Mouse (Mus musculus) hindbrain, postnatal 0 days (tissue): Measurements from ENCODE around the gene Gprin3. TPM values are rescaled to one million over a fixed set of nuclear protein-coding genes. Genes with fewer than 3 reads are reported as not detected.

Experiments
- ATAC-seq: fragments of 200-750 bp; cut with Nextera tagmentation; 2 replicates; pipeline ENCODE4 v1.8.0; 2017; ENCODE audit warnings: mild to moderate bottlenecking, moderate TSS enrichment, moderate library complexity
- DNase-seq: peaks from one replicate; pipeline ENCODE4 v3.0.0-alpha.2; 2015; ENCODE audit warnings: low spot score
- H3K27ac ChIP-seq: fragments of 300-500 bp; sonication (generic); 2 replicates; pipeline ENCODE4 v1.5.1; 2014; ENCODE audit warnings: mild to moderate bottlenecking
- H3K27me3 ChIP-seq: fragments of 300-500 bp; sonication (generic); 2 replicates; pipeline ENCODE4 v1.6.1; 2014; ENCODE audit warnings: low read length, mixed read lengths; ENCODE audit not compliant: insufficient read depth
- H3K36me3 ChIP-seq: fragments of 300-500 bp; sonication (generic); 2 replicates; pipeline ENCODE4 v1.6.1; 2014; ENCODE audit warnings: low read length, mixed read lengths; ENCODE audit not compliant: insufficient read depth
- H3K4me1 ChIP-seq: fragments of 300-500 bp; sonication (generic); 2 replicates; pipeline ENCODE4 v1.6.1; 2014; ENCODE audit warnings: antibody characterized with exemption, low read length, mixed read lengths; ENCODE audit not compliant: insufficient read depth
- H3K4me2 ChIP-seq: fragments of 300-500 bp; sonication (generic); 2 replicates; pipeline ENCODE4 v1.6.1; 2014; ENCODE audit warnings: low read depth, mild to moderate bottlenecking, low read length, moderate library complexity, mixed read lengths
- H3K4me3 ChIP-seq: fragments of 300-500 bp; sonication (generic); 2 replicates; pipeline ENCODE4 v1.5.1; 2014; ENCODE audit warnings: low read length
- H3K9ac ChIP-seq: fragments of 300-500 bp; sonication (generic); replicated peaks from 2 replicates; pipeline ENCODE4 v1.6.1; 2014; ENCODE audit warnings: mild to moderate bottlenecking, low read length, moderate library complexity, mixed read lengths
- H3K9me3 ChIP-seq: fragments of 300-500 bp; sonication (generic); 2 replicates; pipeline ENCODE4 v1.6.1; 2016; ENCODE audit warnings: low read length, mixed read lengths
- CTCF ChIP-seq: IDR thresholded peaks from 2 replicates; pipeline ENCODE4 v1.5.1; 2016; ENCODE audit warnings: antibody characterized with exemption, control low read depth, low read depth
- WGBS: fragments of 180-500 bp; shearing (Covaris S2); extraction: QIAGEN DNeasy Blood & Tissue Kit; methylation state at CpG from one replicate; pipeline ENCODE4 v1.1.7; 2014; 5-methylcytosine and 5-hydroxymethylcytosine counted together
- polyA plus RNA-seq: library from polyadenylated mRNA; unstranded; fragments of >200 nt; fragmentation: Nextera tagmentation; extraction: Ambion mirVana; gene quantifications from 2 replicates; pipeline ENCODE4 v1.2.1, GENCODE M21; 2015
- total RNA-seq: library from RNA; depleted of rRNA; stranded (reverse); fragments of >200 nt; gene quantifications from 2 replicates; pipeline ENCODE4 v1.2.3, GENCODE M21; 2014

Gene Gprin3
- total and polyA plus RNA-seq, 2 experiments from 2014 or later, result 13.7 to 24.7 TPM

DNA sequence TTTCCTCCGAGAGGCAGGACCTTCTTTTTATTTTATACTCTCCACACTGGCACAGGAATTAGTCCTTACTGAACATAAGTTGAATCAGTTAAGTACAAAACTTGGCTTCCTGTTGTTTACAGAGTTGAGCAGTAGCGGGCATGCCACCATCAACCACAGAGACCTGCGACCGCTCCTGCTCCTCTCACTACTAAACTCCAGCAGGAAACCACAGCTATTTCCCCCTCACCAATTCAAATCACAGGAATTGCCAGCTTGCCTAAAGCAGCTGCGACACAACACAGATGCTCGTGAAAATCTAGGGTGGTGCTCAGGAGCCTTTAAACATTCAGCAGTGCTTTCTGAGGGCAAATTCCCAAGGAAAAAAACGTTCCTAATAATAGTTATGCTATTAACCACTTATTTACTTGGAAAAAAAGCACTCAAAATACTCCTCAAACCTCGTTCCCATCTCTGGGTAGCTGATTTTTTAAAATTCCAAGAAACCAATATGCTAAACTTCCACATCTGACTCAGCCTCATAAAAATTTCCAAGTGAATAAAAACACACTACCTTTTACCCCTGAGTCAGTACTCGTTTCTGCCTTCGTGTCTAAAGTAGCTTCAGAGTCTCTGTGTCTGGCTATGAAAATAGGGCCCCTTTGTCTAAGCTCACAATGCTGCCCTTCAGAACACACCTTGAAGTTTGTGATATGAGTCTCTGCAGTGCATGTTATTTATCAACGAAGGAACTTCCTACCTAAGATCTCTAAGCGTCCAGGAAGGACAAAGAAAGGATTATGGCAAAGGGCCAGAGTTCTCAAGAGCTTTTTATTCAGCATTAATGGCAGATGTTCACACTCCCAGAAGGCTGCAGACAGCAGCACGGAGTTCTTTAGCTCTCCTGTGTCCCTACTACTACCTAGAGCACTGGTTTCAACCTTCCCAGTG, 13.4 kb downstream of the Gprin3 start:
- no peak overlapping the region for H3K4me2 ChIP-seq
- H3K27me3 ChIP-seq, result no peaks in the 10 kb centered on the region
- H3K4me1 ChIP-seq, result peaks cover 3% of the 10 kb centered on the region; the same call in 1 of the 2 replicates
- H3K27ac ChIP-seq, result no peak overlapping the region
- TF ChIP-seq CTCF, result no peak
- no peak for ATAC-seq
- DNase-seq, result peak; percentile 33
- no peak overlapping the region for H3K9ac ChIP-seq
- H3K4me3 ChIP-seq, result no peak overlapping the region
- no peaks in the 10 kb centered on the region for H3K36me3 ChIP-seq
- WGBS, result 38% methylated on average over 13 of the region's 13 CpGs
- no peaks in the 10 kb centered on the region for H3K9me3 ChIP-seq

DNA sequence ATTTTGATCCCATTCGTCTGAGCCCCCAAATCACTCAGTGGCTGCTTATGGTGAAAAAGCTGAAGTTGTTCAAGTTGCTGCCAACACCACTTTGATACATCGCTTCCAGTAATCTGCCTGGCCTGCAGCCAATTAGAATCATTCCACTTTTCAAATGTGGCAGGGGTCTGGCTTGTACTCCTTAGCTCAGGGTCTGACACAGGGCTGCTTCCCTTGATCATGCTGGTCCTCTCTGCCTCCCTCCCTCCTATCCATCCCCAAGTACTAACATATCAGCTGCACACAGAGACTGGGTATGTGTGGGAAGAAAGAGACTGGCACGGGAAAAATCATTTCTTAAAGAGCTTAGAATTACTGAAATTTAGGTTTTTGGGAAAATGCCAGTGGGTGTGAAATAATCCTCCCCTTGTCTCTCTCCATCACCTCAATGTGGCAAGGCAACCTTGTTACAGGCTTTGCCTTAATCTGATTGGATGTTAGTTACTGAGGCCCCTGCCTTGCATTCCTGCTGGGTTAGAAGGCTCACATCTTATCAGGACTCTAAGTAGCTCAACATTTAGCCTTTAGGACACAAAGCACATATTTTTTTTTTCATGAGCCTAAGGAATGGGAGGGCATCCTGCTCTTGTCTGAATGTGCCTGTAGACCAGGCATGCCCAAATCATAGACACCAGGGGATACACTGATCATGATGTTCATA, 16.9 kb downstream of the Gprin3 start:
- TF ChIP-seq CTCF, result no peak
- no peak overlapping the region for H3K4me2 ChIP-seq
- WGBS, result 38% methylated on average over 3 of the region's 3 CpGs
- H3K36me3 ChIP-seq, result no peaks in the 10 kb centered on the region
- no peak overlapping the region for H3K4me3 ChIP-seq
- H3K27me3 ChIP-seq, result no peaks in the 10 kb centered on the region
- no peaks in the 10 kb centered on the region for H3K9me3 ChIP-seq
- ATAC-seq, result peak; percentile 68; the same call in 1 of the 2 replicates
- no peak overlapping the region for H3K9ac ChIP-seq
- peaks cover 3% of the 10 kb centered on the region; the same call in 1 of the 2 replicates for H3K4me1 ChIP-seq
- peak; percentile 35 for DNase-seq
- H3K27ac ChIP-seq, result no peak overlapping the region

DNA sequence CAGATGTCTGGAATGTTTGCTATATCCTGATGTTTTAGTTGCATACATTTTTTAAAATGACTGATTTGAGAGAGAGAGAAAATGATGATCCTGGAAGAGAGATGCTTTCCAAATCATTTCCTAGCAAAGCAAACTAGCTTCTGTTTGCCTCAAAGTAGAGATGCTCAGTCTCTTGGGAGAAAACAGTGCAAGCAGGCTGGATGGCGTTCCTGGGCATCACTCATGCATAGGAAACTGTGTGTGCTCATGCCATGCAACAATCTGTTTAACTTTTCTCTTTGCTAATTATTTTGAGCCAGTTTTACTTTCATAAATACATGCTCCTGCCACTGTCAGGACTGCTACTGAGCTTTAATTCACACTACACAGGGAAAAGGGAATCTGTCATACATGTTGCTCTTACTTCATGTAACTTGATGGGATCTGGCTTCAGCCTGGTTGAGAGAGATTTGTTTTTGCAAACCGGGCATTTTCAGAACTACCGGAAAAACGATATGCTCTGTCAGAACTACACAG, 18.6 kb downstream of the Gprin3 start:
- no peak for ATAC-seq
- no peak overlapping the region for H3K9ac ChIP-seq
- TF ChIP-seq CTCF, result no peak
- 70% methylated on average over 4 of the region's 4 CpGs for WGBS
- no peak for DNase-seq
- no peak overlapping the region for H3K4me2 ChIP-seq
- H3K9me3 ChIP-seq, result no peaks in the 10 kb centered on the region
- peaks cover 3% of the 10 kb centered on the region; the same call in 1 of the 2 replicates for H3K4me1 ChIP-seq
- no peaks in the 10 kb centered on the region for H3K36me3 ChIP-seq
- H3K27me3 ChIP-seq, result no peaks in the 10 kb centered on the region
- H3K27ac ChIP-seq, result no peak overlapping the region
- H3K4me3 ChIP-seq, result no peak overlapping the region

DNA sequence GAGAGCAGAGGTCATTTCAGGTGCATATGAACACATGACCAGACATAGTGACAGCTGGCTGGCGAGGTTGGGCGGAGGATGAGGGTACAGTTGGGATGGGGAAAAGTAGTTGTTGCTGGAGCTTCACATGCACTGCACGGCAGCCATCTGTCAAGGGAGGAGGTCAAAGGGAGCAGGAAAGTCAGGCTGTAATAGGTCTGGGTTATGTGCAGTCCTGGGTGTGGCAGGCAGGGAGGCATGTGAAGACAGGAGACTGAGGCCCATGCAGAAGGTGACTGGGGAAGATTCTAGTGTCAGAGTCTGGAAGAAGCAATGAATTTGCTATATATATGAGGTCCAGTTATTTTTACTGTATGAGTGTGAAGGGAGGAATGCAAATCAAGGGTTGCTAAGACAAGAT, 35.9 kb downstream of the Gprin3 start:
- 83% methylated on average over 3 of the region's 3 CpGs for WGBS
- Histone ChIP-seq H3K4me2 (no peak overlapping the region), H3K4me3 (no peak overlapping the region), H3K27me3 (no peaks in the 10 kb centered on the region), H3K9ac (no peak overlapping the region), H3K4me1 (no peaks in the 10 kb centered on the region), H3K36me3 (no peaks in the 10 kb centered on the region), H3K27ac (no peak overlapping the region), H3K9me3 (no peaks in the 10 kb centered on the region)
- no peak for DNase-seq
- TF ChIP-seq CTCF, result no peak
- ATAC-seq, result no peak

DNA sequence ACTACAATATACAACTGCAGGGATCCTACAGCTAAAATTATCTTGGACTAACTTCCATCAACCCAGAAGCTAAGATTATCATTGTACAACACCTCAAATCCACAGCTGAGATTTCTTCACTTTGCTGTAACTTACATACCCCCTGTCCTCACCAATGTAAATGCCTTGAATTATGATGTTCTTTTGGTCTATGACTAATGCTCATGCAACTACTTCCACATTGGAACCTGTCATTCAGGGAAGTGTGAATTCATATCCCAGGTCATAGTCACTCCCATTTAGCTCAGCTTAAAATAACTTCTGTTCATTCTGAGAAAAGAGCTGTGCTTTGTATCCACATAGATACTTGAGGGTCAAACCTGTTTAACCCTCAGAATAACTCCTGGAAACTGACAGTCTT, 60.8 kb downstream of the Gprin3 start:
- H3K4me2 ChIP-seq, result no peak overlapping the region
- H3K9ac ChIP-seq, result no peak overlapping the region
- no peak for DNase-seq
- ATAC-seq, result no peak
- no peak overlapping the region for H3K4me3 ChIP-seq
- no peaks in the 10 kb centered on the region for H3K4me1 ChIP-seq
- H3K27ac ChIP-seq, result no peak overlapping the region
- H3K9me3 ChIP-seq, result no peaks in the 10 kb centered on the region
- TF ChIP-seq CTCF, result no peak
- H3K36me3 ChIP-seq, result no peaks in the 10 kb centered on the region
- no peaks in the 10 kb centered on the region for H3K27me3 ChIP-seq

DNA sequence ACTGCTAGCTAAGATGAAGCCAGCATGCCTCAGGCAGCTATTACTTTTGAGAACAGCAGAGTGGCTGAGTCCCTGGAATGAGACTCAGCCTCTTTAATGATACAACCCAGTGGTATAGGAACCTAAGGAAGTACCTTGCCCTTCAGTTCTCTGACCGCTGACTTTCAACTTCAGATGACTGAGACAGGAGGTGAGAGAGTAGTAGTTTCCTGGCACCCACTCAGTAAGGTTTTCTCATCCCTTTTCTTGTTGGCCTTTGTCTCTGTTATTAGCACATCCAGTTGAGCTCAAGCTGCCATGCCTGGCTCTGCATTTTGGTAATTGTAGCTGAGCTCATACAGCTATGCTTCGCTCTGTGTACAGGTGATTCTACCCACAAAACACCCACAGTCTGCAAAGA, 62.8 kb downstream of the Gprin3 start:
- Histone ChIP-seq H3K36me3 (no peaks in the 10 kb centered on the region), H3K9me3 (no peaks in the 10 kb centered on the region), H3K27ac (no peak overlapping the region), H3K4me1 (no peaks in the 10 kb centered on the region), H3K9ac (no peak overlapping the region), H3K27me3 (no peaks in the 10 kb centered on the region), H3K4me3 (no peak overlapping the region), H3K4me2 (no peak overlapping the region)
- no peak for DNase-seq
- no peak for TF ChIP-seq CTCF
- no peak for ATAC-seq
- 94% methylated on average over 2 of the region's 2 CpGs for WGBS
